Mouse (Mus musculus) myocyte (in vitro differentiated cells): ENCODE data around the gene Stx7. TPM values are rescaled to one million over a fixed set of nuclear protein-coding genes. Genes with fewer than 3 reads are reported as not detected.

Experiments used
- H3K27me3 ChIP-seq: one replicate; pipeline ENCODE4 v1.6.1; 2011; ENCODE audit not compliant: control insufficient read depth, insufficient read depth, insufficient read length
- H3K36me3 ChIP-seq: one replicate; pipeline ENCODE4 v1.6.1; 2011; ENCODE audit not compliant: control insufficient read depth, insufficient read depth
- H3K4me2 ChIP-seq: one replicate; pipeline ENCODE4 v1.6.1; 2011; ENCODE audit warnings: low read depth, control low read depth
- H3K4me3 ChIP-seq: one replicate; pipeline ENCODE4 v1.5.1; 2011; ENCODE audit warnings: mild to moderate bottlenecking, control low read depth, moderate library complexity
- H3K79me2 ChIP-seq: one replicate; pipeline ENCODE4 v1.6.1; 2011; ENCODE audit not compliant: control insufficient read depth, insufficient read depth
- H3ac ChIP-seq: one replicate; pipeline ENCODE4 v1.6.1; 2011; ENCODE audit not compliant: control insufficient read depth, insufficient read length
- CEBPB ChIP-seq: IDR thresholded peaks from 2 replicates; pipeline ENCODE4 v1.6.1; 2011; ENCODE audit warnings: mild to moderate bottlenecking, moderate library complexity; ENCODE audit not compliant: poor library complexity, insufficient read depth, severe bottlenecking
- E2F4 ChIP-seq: IDR thresholded peaks from one replicate; pipeline ENCODE4 v1.6.1; 2011; ENCODE audit warnings: mild to moderate bottlenecking, control low read depth, moderate library complexity; ENCODE audit not compliant: insufficient read depth
- MAX ChIP-seq: IDR thresholded peaks from one replicate; pipeline ENCODE4 v1.6.1; 2011; ENCODE audit warnings: low read depth, mild to moderate bottlenecking, control low read depth
- MYOD1 ChIP-seq, 3 experiments: IDR thresholded peaks; one replicate each; pipeline ENCODE4 v1.6.1; 2011; ENCODE audit warnings: control low read depth in 2 of 3, low read depth in 2 of 3, mild to moderate bottlenecking in 2 of 3, moderate library complexity in 1 of 3; ENCODE audit not compliant: insufficient read length in 2 of 3, control insufficient read depth in 1 of 3
- MYOG ChIP-seq, 3 experiments: IDR thresholded peaks; one replicate each; pipeline ENCODE4 v1.6.1; 2011; ENCODE audit warnings: control low read depth in 2 of 3, low read depth in 2 of 3, mild to moderate bottlenecking in 2 of 3; ENCODE audit not compliant: insufficient read length in 2 of 3, control insufficient read depth in 1 of 3, insufficient read depth in 1 of 3
- POLR2A ChIP-seq: IDR thresholded peaks from one replicate; pipeline ENCODE4 v1.6.1; 2011; ENCODE audit warnings: low read depth, mild to moderate bottlenecking, control low read depth, moderate library complexity; ENCODE audit not compliant: insufficient read length
- POLR2AphosphoS2 ChIP-seq: IDR thresholded peaks from one replicate; pipeline ENCODE4 v1.6.1; 2011; ENCODE audit warnings: low read depth, control low read depth; ENCODE audit not compliant: insufficient read length
- REST ChIP-seq: IDR thresholded peaks from one replicate; pipeline ENCODE4 v1.6.1; 2011; ENCODE audit warnings: mild to moderate bottlenecking, control low read depth, moderate library complexity; ENCODE audit not compliant: insufficient read depth, insufficient read length
- SRF ChIP-seq: IDR thresholded peaks from one replicate; pipeline ENCODE4 v1.6.1; 2011; ENCODE audit warnings: low read depth; ENCODE audit not compliant: control insufficient read depth, insufficient read length
- TCF12 ChIP-seq: IDR thresholded peaks from one replicate; pipeline ENCODE4 v1.6.1; 2011; ENCODE audit warnings: mild to moderate bottlenecking, control low read depth; ENCODE audit not compliant: poor library complexity, insufficient read depth, severe bottlenecking
- TCF3 ChIP-seq: IDR thresholded peaks from one replicate; pipeline ENCODE4 v1.6.1; 2011; ENCODE audit warnings: low read depth, control low read depth; ENCODE audit not compliant: insufficient read length
- USF1 ChIP-seq: IDR thresholded peaks from one replicate; pipeline ENCODE4 v1.6.1; 2011; ENCODE audit warnings: low read depth, mild to moderate bottlenecking, control low read depth, moderate library complexity
- polyA plus RNA-seq: library from polyadenylated mRNA; unstranded; fragments of >200 nt; fragmentation: generic; extraction: Trizol; gene quantifications from one replicate; pipeline ENCODE4 v1.2.1, GENCODE M21; 2012; ENCODE audit warnings: missing spikeins

Gene Stx7
- polyA plus RNA-seq, 1 experiment, result 54.6 TPM

- Histone ChIP-seq H3K4me2 (no peak overlapping the region), H3ac (no peak overlapping the region), H3K79me2 (no peaks in the 10 kb centered on the region), H3K36me3 (no peaks in the 10 kb centered on the region), H3K27me3 (peaks cover 8% of the 10 kb centered on the region), H3K4me3 (no peak overlapping the region)
- TF ChIP-seq TCF12 (no peak), REST (no peak), TCF3 (no peak), MYOD1 (IDR thresholded peaks at IDR 0.05; ENCODE audit: control insufficient read depth in 1 of 3, insufficient read length in 2 of 3, low read depth in 2 of 3) (no peak), POLR2AphosphoS2 (no peak), MYOG (IDR thresholded peaks at IDR 0.05; ENCODE audit: control insufficient read depth in 1 of 3, insufficient read depth in 1 of 3, insufficient read length in 2 of 3, low read depth in 2 of 3) (no peak), MAX (no peak), E2F4 (no peak), USF1 (no peak), CEBPB (no peak), SRF (no peak), POLR2A (no peak)
These were observed 64.2 kb downstream of the Stx7 start for GRCm38 (mm10) chr10:24213297-24213696.

GRCm38 (mm10) chr10:24217558-24218268, 68.6 kb downstream of the Stx7 start:
- no peak for TF ChIP-seq POLR2AphosphoS2
- TF ChIP-seq REST, result no peak
- no peak for TF ChIP-seq MAX
- no peak for TF ChIP-seq POLR2A
- no peak for TF ChIP-seq MYOD1 (IDR thresholded peaks at IDR 0.05; ENCODE audit: control insufficient read depth in 1 of 3, insufficient read length in 2 of 3, low read depth in 2 of 3)
- TF ChIP-seq TCF3, result no peak
- no peak for TF ChIP-seq SRF
- no peak for TF ChIP-seq TCF12
- TF ChIP-seq USF1, result no peak
- TF ChIP-seq MYOG (IDR thresholded peaks at IDR 0.05; ENCODE audit: control insufficient read depth in 1 of 3, insufficient read depth in 1 of 3, insufficient read length in 2 of 3, low read depth in 2 of 3), result no peak
- no peak for TF ChIP-seq E2F4
- Histone ChIP-seq H3K4me2 (no peak overlapping the region), H3K27me3 (peaks cover 14% of the 10 kb centered on the region), H3K36me3 (no peaks in the 10 kb centered on the region), H3K79me2 (no peaks in the 10 kb centered on the region), H3ac (no peak overlapping the region), H3K4me3 (no peak overlapping the region)

GRCm38 (mm10) chr10:24220931-24221330, 71.8 kb downstream of the Stx7 start:
- Histone ChIP-seq H3K4me3 (no peak overlapping the region), H3K27me3 (peaks cover 34% of the 10 kb centered on the region), H3ac (no peak overlapping the region), H3K79me2 (no peaks in the 10 kb centered on the region), H3K36me3 (no peaks in the 10 kb centered on the region), H3K4me2 (no peak overlapping the region)
- TF ChIP-seq TCF3 (no peak), REST (peak; percentile 16)

GRCm38 (mm10) chr10:24222911-24223310, 73.8 kb downstream of the Stx7 start:
- peaks cover 26% of the 10 kb centered on the region for H3K27me3 ChIP-seq
- no peaks in the 10 kb centered on the region for H3K36me3 ChIP-seq
- H3K4me3 ChIP-seq, result no peak overlapping the region
- H3ac ChIP-seq, result no peak overlapping the region
- no peak overlapping the region for H3K4me2 ChIP-seq
- no peak for TF ChIP-seq REST
- no peak for TF ChIP-seq SRF
- TF ChIP-seq POLR2A, result no peak
- TF ChIP-seq E2F4, result no peak
- TF ChIP-seq TCF12, result no peak
- no peak for TF ChIP-seq CEBPB
- TF ChIP-seq MYOD1 (IDR thresholded peaks at IDR 0.05; ENCODE audit: control insufficient read depth in 1 of 3, insufficient read length in 2 of 3, low read depth in 2 of 3), result no peak
- no peaks in the 10 kb centered on the region for H3K79me2 ChIP-seq

GRCm38 (mm10) chr10:24223449-24224143, 74.5 kb downstream of the Stx7 start, which contains the start of gene Moxd1:
Gene Moxd1 (plus strand): TSS chr10:24223517.
- Histone ChIP-seq H3K4me2 (no peak within 1 kb of the TSS), H3K27me3 (peaks cover 26% of the 10 kb centered on the region), H3K36me3 (no peaks in the 10 kb centered on the region), H3K4me3 (no peak within 1 kb of the TSS), H3K79me2 (no peaks in the 10 kb centered on the region), H3ac (no peak within 1 kb of the TSS)
- TF ChIP-seq E2F4 (no peak), TCF12 (no peak), REST (no peak), SRF (no peak), MAX (no peak), POLR2A (no peak), USF1 (no peak), TCF3 (no peak)
